Mouse (Mus musculus) limb, embryonic 13.5 days (tissue): ENCODE measurements around the gene Ccdc73. TPM values are rescaled to one million over a fixed set of nuclear protein-coding genes. Genes with fewer than 3 reads are reported as not detected.

Experiments
- ATAC-seq: fragments of 200-750 bp; cut with Nextera tagmentation; 2 replicates; pipeline ENCODE4 v1.8.0; 2017; ENCODE audit warnings: low read depth, moderate number of reproducible peaks, moderate TSS enrichment; ENCODE audit not compliant: low FRiP score
- H3K27ac ChIP-seq: fragments of 300-500 bp; sonication (generic); 2 replicates; pipeline ENCODE4 v1.5.1; 2015; ENCODE audit warnings: inconsistent platforms, mild to moderate bottlenecking, moderate library complexity
- H3K27me3 ChIP-seq: fragments of 300-500 bp; sonication (generic); 2 replicates; pipeline ENCODE4 v1.6.1; 2015; ENCODE audit warnings: mild to moderate bottlenecking, inconsistent platforms
- H3K36me3 ChIP-seq: fragments of 300-500 bp; sonication (generic); 2 replicates; pipeline ENCODE4 v1.6.1; 2015; ENCODE audit warnings: inconsistent platforms, mild to moderate bottlenecking, moderate library complexity
- H3K4me1 ChIP-seq: fragments of 300-500 bp; sonication (generic); 2 replicates; pipeline ENCODE4 v1.6.1; 2015; ENCODE audit warnings: inconsistent platforms
- H3K4me2 ChIP-seq: fragments of 300-500 bp; sonication (generic); replicated peaks from 2 replicates; pipeline ENCODE4 v1.6.1; 2015; ENCODE audit warnings: inconsistent platforms, mild to moderate bottlenecking, moderate library complexity
- H3K4me3 ChIP-seq: fragments of 300-500 bp; sonication (generic); 2 replicates; pipeline ENCODE4 v1.5.1; 2015; ENCODE audit warnings: moderate library complexity, mild to moderate bottlenecking, inconsistent platforms
- H3K9ac ChIP-seq: fragments of 300-500 bp; sonication (generic); 2 replicates; pipeline ENCODE4 v1.6.1; 2015; ENCODE audit warnings: mild to moderate bottlenecking, inconsistent platforms
- H3K9me3 ChIP-seq: fragments of 300-500 bp; sonication (generic); 2 replicates; pipeline ENCODE4 v1.6.1; 2016; ENCODE audit warnings: inconsistent platforms
- WGBS: fragments of 180-500 bp; shearing (Covaris S2); methylation state at CpG from one replicate; pipeline ENCODE4 v1.1.7; 2015; 5-methylcytosine and 5-hydroxymethylcytosine counted together
- polyA plus RNA-seq: library from polyadenylated mRNA; unstranded; fragments of >200 nt; fragmentation: Nextera tagmentation; extraction: Ambion mirVana; gene quantifications from 2 replicates; pipeline ENCODE4 v1.2.1, GENCODE M21; 2015

Gene Ccdc73
- polyA plus RNA-seq, 1 experiment from 2014 or later: 10.9 TPM

DNA sequence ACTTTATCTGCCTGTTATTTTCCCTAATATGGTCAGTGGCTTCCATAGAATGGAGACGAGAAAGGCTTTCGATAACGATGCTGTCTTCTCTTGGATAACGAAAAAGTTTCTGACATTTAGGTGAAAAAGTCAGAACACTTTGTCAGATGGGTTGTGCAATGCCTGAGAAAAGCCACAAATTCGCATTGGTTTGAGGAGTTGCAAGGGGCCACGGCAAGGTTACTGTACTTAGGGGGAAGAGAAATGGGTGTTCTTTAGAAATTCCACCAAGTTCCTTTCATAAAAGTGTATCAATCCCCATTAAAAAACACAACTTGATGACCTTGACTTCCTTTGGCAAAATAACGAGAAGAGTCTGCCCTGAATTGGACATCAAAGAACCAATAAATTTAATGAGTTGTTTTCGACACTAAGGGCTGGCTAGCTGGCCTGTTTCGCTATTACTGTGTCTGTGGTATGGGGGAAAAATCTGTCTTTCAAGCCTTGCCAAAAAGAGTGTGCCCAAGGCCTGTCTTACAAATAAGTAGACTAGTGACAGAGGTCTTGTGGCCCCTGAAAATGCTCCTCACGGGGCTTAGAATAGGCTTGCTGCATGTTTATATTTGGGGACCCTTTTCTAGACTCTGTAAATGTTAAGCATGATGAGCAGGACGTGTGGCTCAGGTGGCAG, 168.9 kb downstream of the Ccdc73 start:
- Histone ChIP-seq H3K4me2 (no peak overlapping the region), H3K27ac (no peak overlapping the region), H3K27me3 (no peaks in the 10 kb centered on the region), H3K36me3 (no peaks in the 10 kb centered on the region), H3K4me1 (no peaks in the 10 kb centered on the region), H3K4me3 (no peak overlapping the region), H3K9ac (no peak overlapping the region), H3K9me3 (no peaks in the 10 kb centered on the region)
- 48% methylated on average over 11 of the region's 11 CpGs for WGBS
- ATAC-seq: no peak

GRCm38 (mm10) chr2:105037956-105038569, 170.5 kb downstream of the Ccdc73 start:
- ATAC-seq: no peak
- Histone ChIP-seq H3K9me3 (no peaks in the 10 kb centered on the region), H3K4me3 (no peak overlapping the region), H3K36me3 (no peaks in the 10 kb centered on the region), H3K27ac (no peak overlapping the region), H3K4me2 (no peak overlapping the region), H3K27me3 (no peaks in the 10 kb centered on the region), H3K4me1 (no peaks in the 10 kb centered on the region), H3K9ac (no peak overlapping the region)
- WGBS: 68% methylated on average over 7 of the region's 7 CpGs

- Histone ChIP-seq H3K27ac (no peak overlapping the region), H3K27me3 (no peaks in the 10 kb centered on the region), H3K9me3 (no peaks in the 10 kb centered on the region), H3K4me3 (no peak overlapping the region), H3K4me2 (no peak overlapping the region), H3K4me1 (no peaks in the 10 kb centered on the region), H3K9ac (no peak overlapping the region), H3K36me3 (no peaks in the 10 kb centered on the region)
- WGBS: 93% methylated on average over 5 of the region's 5 CpGs
- ATAC-seq: no peak
These were observed 171.3 kb downstream of the Ccdc73 start for GRCm38 (mm10) chr2:105038879-105039278.

DNA sequence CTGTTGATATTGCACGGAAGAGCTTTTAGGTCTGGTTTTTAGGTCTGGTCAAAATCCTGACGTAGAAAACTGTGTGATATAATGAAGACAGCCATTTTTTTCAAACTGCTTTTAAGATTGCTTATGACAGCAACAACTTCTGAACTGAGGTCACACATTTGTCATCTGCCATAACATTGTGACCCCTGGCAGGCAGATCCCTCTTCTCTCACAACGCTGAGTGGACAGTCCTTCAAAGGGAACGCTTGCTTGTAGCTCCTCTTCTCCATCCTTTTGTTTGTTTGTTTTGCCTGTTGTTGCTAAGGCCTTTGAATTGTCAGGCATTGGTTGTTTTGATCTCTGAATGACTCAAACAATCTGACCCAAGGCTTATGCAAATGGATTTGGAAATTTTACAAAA, 173.3 kb downstream of the Ccdc73 start:
- 60% methylated on average over 4 of the region's 4 CpGs for WGBS
- Histone ChIP-seq H3K4me1 (no peaks in the 10 kb centered on the region), H3K36me3 (no peaks in the 10 kb centered on the region), H3K27me3 (no peaks in the 10 kb centered on the region), H3K4me2 (no peak overlapping the region), H3K9me3 (no peaks in the 10 kb centered on the region), H3K27ac (no peak overlapping the region), H3K9ac (no peak overlapping the region), H3K4me3 (no peak overlapping the region)
- no peak for ATAC-seq

DNA sequence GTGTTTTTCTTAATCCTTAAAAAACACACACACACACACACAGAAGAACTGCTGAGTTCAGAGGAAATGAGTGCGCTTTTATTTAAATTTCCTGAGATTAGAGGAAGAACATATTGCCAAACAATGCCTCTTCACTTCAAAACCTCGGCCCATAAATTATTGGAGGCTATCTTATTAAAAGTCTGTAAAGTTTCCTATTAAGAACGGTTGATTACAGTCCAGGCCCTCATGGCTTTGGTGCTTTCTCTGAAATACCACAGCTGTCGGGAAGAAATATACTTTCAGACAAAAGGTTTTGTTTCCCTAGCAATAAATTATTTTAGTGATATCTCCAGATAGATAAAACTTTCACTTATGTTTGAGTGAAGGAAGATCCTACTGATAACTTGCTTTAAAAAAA, 175.5 kb downstream of the Ccdc73 start:
- Histone ChIP-seq H3K36me3 (no peaks in the 10 kb centered on the region), H3K9me3 (no peaks in the 10 kb centered on the region), H3K4me1 (no peaks in the 10 kb centered on the region), H3K27me3 (no peaks in the 10 kb centered on the region), H3K9ac (no peak overlapping the region), H3K27ac (no peak overlapping the region), H3K4me2 (no peak overlapping the region), H3K4me3 (no peak overlapping the region)
- 50% methylated on average over 4 of the region's 4 CpGs for WGBS
- ATAC-seq: no peak

- Histone ChIP-seq H3K27me3 (no peaks in the 10 kb centered on the region), H3K4me2 (no peak overlapping the region), H3K4me3 (no peak overlapping the region), H3K9me3 (no peaks in the 10 kb centered on the region), H3K9ac (no peak overlapping the region), H3K4me1 (no peaks in the 10 kb centered on the region), H3K36me3 (no peaks in the 10 kb centered on the region), H3K27ac (no peak overlapping the region)
- ATAC-seq: no peak
- 32% methylated on average over 1 of the region's 1 CpGs for WGBS
These were observed 180.7 kb downstream of the Ccdc73 start for GRCm38 (mm10) chr2:105048301-105048700.

GRCm38 (mm10) chr2:105055529-105055928, 187.9 kb downstream of the Ccdc73 start:
- Histone ChIP-seq H3K27ac (no peak overlapping the region), H3K9ac (no peak overlapping the region), H3K4me1 (no peaks in the 10 kb centered on the region), H3K4me2 (no peak overlapping the region), H3K27me3 (no peaks in the 10 kb centered on the region), H3K36me3 (no peaks in the 10 kb centered on the region), H3K4me3 (no peak overlapping the region), H3K9me3 (no peaks in the 10 kb centered on the region)
- ATAC-seq: no peak
- WGBS: 70% methylated on average over 1 of the region's 1 CpGs

DNA sequence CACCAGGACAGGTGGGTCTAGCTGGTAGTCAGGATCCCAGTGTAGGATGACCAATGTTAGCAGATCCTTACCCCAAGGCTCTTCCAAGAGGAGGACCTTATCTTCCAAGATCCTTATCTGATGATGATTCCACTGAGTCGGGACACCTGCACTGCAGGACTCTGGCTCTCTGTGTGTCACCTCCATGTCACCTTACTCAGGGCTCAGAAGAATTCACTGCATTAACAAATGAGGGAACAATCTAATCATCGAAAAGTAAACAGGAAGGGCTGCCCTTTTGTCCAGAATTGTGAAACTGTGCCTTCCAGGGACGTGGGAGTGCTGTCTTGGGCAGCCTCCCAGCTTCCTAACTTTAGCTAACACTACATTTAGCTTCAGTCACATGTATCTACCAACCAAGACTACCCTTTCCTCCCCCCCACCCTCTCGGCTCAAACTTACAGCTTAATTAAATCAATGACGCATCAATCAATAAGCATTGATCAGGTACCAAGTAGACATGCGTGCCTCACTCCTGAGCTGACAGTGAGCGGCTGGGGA, 191.0 kb downstream of the Ccdc73 start:
- no peak for ATAC-seq
- no peak overlapping the region for H3K4me2 ChIP-seq
- H3K27ac ChIP-seq: no peak overlapping the region
- no peak overlapping the region for H3K9ac ChIP-seq
- H3K27me3 ChIP-seq: no peaks in the 10 kb centered on the region
- no peak overlapping the region for H3K4me3 ChIP-seq
- 76% methylated on average over 7 of the region's 7 CpGs for WGBS
- H3K9me3 ChIP-seq: no peaks in the 10 kb centered on the region
- no peaks in the 10 kb centered on the region for H3K4me1 ChIP-seq
- H3K36me3 ChIP-seq: no peaks in the 10 kb centered on the region

GRCm38 (mm10) chr2:105062741-105063372, 195.3 kb downstream of the Ccdc73 start:
- no peak for ATAC-seq
- Histone ChIP-seq H3K9ac (no peak overlapping the region), H3K27ac (no peak overlapping the region), H3K27me3 (no peaks in the 10 kb centered on the region), H3K4me2 (no peak overlapping the region), H3K4me1 (no peaks in the 10 kb centered on the region), H3K4me3 (no peak overlapping the region), H3K9me3 (no peaks in the 10 kb centered on the region), H3K36me3 (no peaks in the 10 kb centered on the region)
- 45% methylated on average over 7 of the region's 7 CpGs for WGBS

Other genes with a start within 250 kb of the Ccdc73 start
- gene Tcp11l1, start 155.6 kb upstream of the Ccdc73 start, polyA plus RNA-seq: 66.1 and 69.4 TPM in 2 replicates
- gene Pin1rt1, start 151.4 kb upstream of the Ccdc73 start, polyA plus RNA-seq: 0.24 TPM in 1 of 2 replicates, not detected in the other
- 5.2 and 5.3 TPM in 2 replicates for gene Depdc7, start 124.9 kb upstream of the Ccdc73 start, polyA plus RNA-seq
- 11.6 and 12.0 TPM in 2 replicates for gene Qser1, start 51.0 kb upstream of the Ccdc73 start, polyA plus RNA-seq
- gene Prrg4, start 17.9 kb upstream of the Ccdc73 start, polyA plus RNA-seq: 1.5 and 1.7 TPM in 2 replicates
- gene Eif3m, start 149.3 kb downstream of the Ccdc73 start, polyA plus RNA-seq: 279 and 288 TPM in 2 replicates
- not detected in 2 replicates for gene Gm11060, start 224.2 kb downstream of the Ccdc73 start, polyA plus RNA-seq